Mouse (Mus musculus) liver, postnatal 0 days (tissue): Measurements from ENCODE around the gene Tmcc3. TPM values are rescaled to one million over a fixed set of nuclear protein-coding genes. Genes with fewer than 3 reads are reported as not detected.

Experiments used
- ATAC-seq: fragments of 200-750 bp; cut with Nextera tagmentation; 2 replicates; pipeline ENCODE4 v1.8.0; 2017; ENCODE audit warnings: mild to moderate bottlenecking, moderate library complexity
- DNase-seq: peaks from one replicate; pipeline ENCODE4 v3.0.0-alpha.2; 2016
- H3K27ac ChIP-seq: fragments of 300-500 bp; sonication (generic); 2 replicates; pipeline ENCODE4 v1.5.1; 2014; ENCODE audit warnings: antibody characterized with exemption, moderate library complexity, mild to moderate bottlenecking, low read depth
- H3K27me3 ChIP-seq: fragments of 300-500 bp; sonication (generic); 2 replicates; pipeline ENCODE4 v1.6.1; 2014; ENCODE audit warnings: low read length, control low read depth, mixed read lengths; ENCODE audit not compliant: insufficient read depth
- H3K36me3 ChIP-seq: fragments of 300-500 bp; sonication (generic); replicated peaks from 2 replicates; pipeline ENCODE4 v1.6.1; 2014; ENCODE audit warnings: mild to moderate bottlenecking, control low read depth, low read length, moderate library complexity, mixed read lengths; ENCODE audit not compliant: insufficient read depth
- H3K4me1 ChIP-seq: fragments of 300-500 bp; sonication (generic); 2 replicates; pipeline ENCODE4 v1.6.1; 2014; ENCODE audit warnings: antibody characterized with exemption, mild to moderate bottlenecking, control low read depth; ENCODE audit not compliant: insufficient read depth
- H3K4me2 ChIP-seq: fragments of 300-500 bp; sonication (generic); 2 replicates; pipeline ENCODE4 v1.6.1; 2014; ENCODE audit warnings: low read depth, mild to moderate bottlenecking, low read length, moderate library complexity, mixed read lengths
- H3K4me3 ChIP-seq: fragments of 300-500 bp; sonication (generic); 2 replicates; pipeline ENCODE4 v1.5.1; 2014; ENCODE audit warnings: low read depth, low read length
- H3K9ac ChIP-seq: fragments of 300-500 bp; sonication (generic); replicated peaks from 2 replicates; pipeline ENCODE4 v1.6.1; 2014; ENCODE audit warnings: mild to moderate bottlenecking, moderate library complexity
- H3K9me3 ChIP-seq: fragments of 300-500 bp; sonication (generic); 2 replicates; pipeline ENCODE4 v1.6.1; 2016; ENCODE audit warnings: mild to moderate bottlenecking, control low read depth, low read length, mixed read lengths
- CTCF ChIP-seq: sonication (generic); IDR thresholded peaks from 2 replicates; pipeline ENCODE4 v1.5.1; 2016; ENCODE audit warnings: antibody characterized with exemption, low read depth
- EP300 ChIP-seq: IDR thresholded peaks from 2 replicates; pipeline ENCODE4 v1.6.1; 2016; ENCODE audit warnings: antibody characterized with exemption, low read depth, mild to moderate bottlenecking
- WGBS: fragments of 180-500 bp; shearing (Covaris S2); extraction: QIAGEN DNeasy Blood & Tissue Kit; methylation state at CpG from one replicate; pipeline ENCODE4 v1.1.7; 2014; ENCODE audit not compliant: insufficient replicate concordance; 5-methylcytosine and 5-hydroxymethylcytosine counted together
- polyA plus RNA-seq: library from polyadenylated mRNA; unstranded; fragments of >200 nt; fragmentation: Nextera tagmentation; extraction: Ambion mirVana; gene quantifications from 2 replicates; pipeline ENCODE4 v1.2.1, GENCODE M21; 2015

The Tmcc3 gene
- polyA plus RNA-seq, 1 experiment from 2014 or later = 6.6 TPM

GRCm38 (mm10) chr10:94545259-94546019 lies 233.7 kb downstream of the Tmcc3 start:
- peak overlapping the region; percentile 71 for H3K4me2 ChIP-seq
- H3K4me3 ChIP-seq = peak overlapping the region; percentile 49
- peak; percentile 78 for ATAC-seq

GRCm38 (mm10) chr10:94546617-94547016 lies 234.9 kb downstream of the Tmcc3 start:
- DNase-seq (peak; percentile 26), ATAC-seq (peak; percentile 77)

More at GRCm38 (mm10) chr10:94545259-94546019, 233.7 kb downstream of the Tmcc3 start:
- Histone ChIP-seq H3K27me3 (no peaks in the 10 kb centered on the region), H3K36me3 (no peaks in the 10 kb centered on the region), H3K9me3 (peaks cover 3% of the 10 kb centered on the region; the same call in 1 of the 2 replicates), H3K27ac (peak overlapping the region; percentile 91), H3K4me1 (peaks cover 7% of the 10 kb centered on the region; the same call in 1 of the 2 replicates), H3K9ac (peak overlapping the region; percentile 66)
- 10% methylated on average over 21 of the region's 21 CpGs for WGBS
- no peak for TF ChIP-seq CTCF
- TF ChIP-seq EP300 = peak; percentile 16; the same call in 1 of the 2 replicates
- DNase-seq = peak; percentile 55

GRCm38 (mm10) chr10:94549511-94550232 lies 237.9 kb downstream of the Tmcc3 start:
- ATAC-seq (no peak), DNase-seq (peak; percentile 32)
- TF ChIP-seq CTCF (no peak), EP300 (no peak)
- H3K9ac ChIP-seq = no peak overlapping the region
- WGBS = 63% methylated on average over 4 of the region's 4 CpGs
- H3K4me2 ChIP-seq = no peak overlapping the region
- peaks cover 14% of the 10 kb centered on the region for H3K4me1 ChIP-seq
- H3K36me3 ChIP-seq = no peaks in the 10 kb centered on the region
- no peaks in the 10 kb centered on the region for H3K27me3 ChIP-seq
- H3K4me3 ChIP-seq = no peak overlapping the region
- H3K27ac ChIP-seq = 0 out of 2 replicates have a peak overlapping the region, but pooled peaks have one; percentile 18
- H3K9me3 ChIP-seq = no peaks in the 10 kb centered on the region

More at GRCm38 (mm10) chr10:94546617-94547016, 234.9 kb downstream of the Tmcc3 start:
- WGBS = 69% methylated on average over 6 of the region's 6 CpGs
- Histone ChIP-seq H3K9ac (no peak overlapping the region), H3K9me3 (no peaks in the 10 kb centered on the region; the same call in 1 of the 2 replicates), H3K4me3 (no peak overlapping the region), H3K27me3 (no peaks in the 10 kb centered on the region), H3K27ac (peak overlapping the region; percentile 91), H3K4me2 (no peak overlapping the region), H3K4me1 (peaks cover 11% of the 10 kb centered on the region; the same call in 1 of the 2 replicates), H3K36me3 (no peaks in the 10 kb centered on the region)
- TF ChIP-seq CTCF = no peak

- H3K36me3 ChIP-seq = no peaks in the 10 kb centered on the region
- H3K4me2 ChIP-seq = no peak overlapping the region
- peaks cover 17% of the 10 kb centered on the region for H3K4me1 ChIP-seq
- no peak for TF ChIP-seq CTCF
- no peak overlapping the region for H3K27ac ChIP-seq
- no peak overlapping the region for H3K9ac ChIP-seq
- no peak overlapping the region for H3K4me3 ChIP-seq
- 58% methylated on average over 9 of the region's 9 CpGs for WGBS
- no peaks in the 10 kb centered on the region for H3K9me3 ChIP-seq
- no peaks in the 10 kb centered on the region for H3K27me3 ChIP-seq
- DNase-seq (no peak), ATAC-seq (no peak)
Observed at GRCm38 (mm10) chr10:94550649-94551048, 238.9 kb downstream of the Tmcc3 start.

- Histone ChIP-seq H3K4me3 (no peak overlapping the region), H3K4me2 (no peak overlapping the region), H3K9me3 (no peaks in the 10 kb centered on the region), H3K9ac (no peak overlapping the region), H3K27me3 (no peaks in the 10 kb centered on the region), H3K27ac (no peak overlapping the region), H3K4me1 (peaks cover 17% of the 10 kb centered on the region), H3K36me3 (no peaks in the 10 kb centered on the region)
- TF ChIP-seq EP300 (no peak), CTCF (no peak)
- no peak for ATAC-seq
- WGBS = 61% methylated on average over 2 of the region's 2 CpGs
- DNase-seq = no peak
Observed at GRCm38 (mm10) chr10:94551065-94551464, 239.3 kb downstream of the Tmcc3 start.

GRCm38 (mm10) chr10:94551511-94551910 lies 239.8 kb downstream of the Tmcc3 start:
- no peak overlapping the region for H3K4me2 ChIP-seq
- no peaks in the 10 kb centered on the region for H3K9me3 ChIP-seq
- H3K4me3 ChIP-seq = no peak overlapping the region
- no peak overlapping the region for H3K27ac ChIP-seq
- peaks cover 17% of the 10 kb centered on the region for H3K4me1 ChIP-seq
- no peaks in the 10 kb centered on the region for H3K36me3 ChIP-seq
- DNase-seq (no peak), ATAC-seq (no peak)
- WGBS = 73% methylated on average over 6 of the region's 6 CpGs
- TF ChIP-seq EP300 = no peak
- TF ChIP-seq CTCF = no peak
- H3K27me3 ChIP-seq = no peaks in the 10 kb centered on the region
- no peak overlapping the region for H3K9ac ChIP-seq
